Mouse (Mus musculus): ENCODE results near the gene Scml2. TPM values are rescaled to one million over a fixed set of nuclear protein-coding genes. Genes with fewer than 3 reads are reported as not detected.
"Not testable (repeated sequence)": the region's sequence is repeated elsewhere in the genome, so short reads cannot be mapped to it uniquely, and the experiment has no call there.

Gene Scml2
- 2.4 and 3.4 TPM in 2 replicates for total RNA-seq (2021)
- long read RNA-seq: 0 reads

DNA sequence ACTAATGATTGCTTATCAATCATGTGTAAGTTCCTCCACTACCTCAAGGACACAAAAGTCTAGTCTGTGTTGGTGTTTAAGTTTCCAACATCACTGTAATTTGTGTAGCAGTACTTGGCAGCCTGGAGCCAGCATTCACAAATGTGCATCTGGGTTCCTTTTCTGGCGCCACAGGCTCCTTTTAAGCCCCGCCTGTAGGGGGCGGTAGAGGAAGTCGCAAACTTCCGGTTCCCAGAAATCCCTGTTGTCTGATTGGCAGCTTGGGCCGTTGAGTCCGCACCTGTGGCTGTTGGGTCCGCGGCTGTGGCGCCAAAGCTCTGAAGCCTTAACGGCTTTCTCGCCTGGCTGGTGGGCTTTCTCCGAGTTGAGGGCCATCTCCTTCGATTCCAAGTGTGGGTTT is at the start of gene Scml2:
TSS of gene Scml2 (plus strand) at position 301 of the 400 bp plus-strand sequence.
- DNase-seq: not testable (repeated sequence)

GRCm38 (mm10) chrX:161075576-161075975 is 41.4 kb upstream of the Scml2 start:
- not testable (repeated sequence) for DNase-seq

- DNase-seq: peak; percentile 60
These were observed 45.5 kb downstream of the Scml2 start for GRCm38 (mm10) chrX:161162314-161163068.

- no peak for DNase-seq
These were observed 46.0 kb downstream of the Scml2 start for GRCm38 (mm10) chrX:161163069-161163416.

GRCm38 (mm10) chrX:161287156-161287555 is 170.2 kb downstream of the Scml2 start, which contains the start of gene Gm15262:
TSS of gene Gm15262 (plus strand) at chrX:161287456.
- DNase-seq: not testable (repeated sequence)

Other genes with a start within 250 kb of the Scml2 start
- 0.76 and 0.82 TPM in 2 replicates for gene Gja6, start 210.1 kb upstream of the Scml2 start, total RNA-seq (2021)
- gene Cdkl5, start 122.5 kb upstream of the Scml2 start, total RNA-seq (2021): 18.3 and 19.2 TPM in 2 replicates
- gene Gm15262, start 170.3 kb downstream of the Scml2 start, total RNA-seq (2021): not detected in 2 replicates

Data from adrenal gland, postnatal 25 days (tissue).